Mouse (Mus musculus): ENCODE data around the gene Obscn.

DNA sequence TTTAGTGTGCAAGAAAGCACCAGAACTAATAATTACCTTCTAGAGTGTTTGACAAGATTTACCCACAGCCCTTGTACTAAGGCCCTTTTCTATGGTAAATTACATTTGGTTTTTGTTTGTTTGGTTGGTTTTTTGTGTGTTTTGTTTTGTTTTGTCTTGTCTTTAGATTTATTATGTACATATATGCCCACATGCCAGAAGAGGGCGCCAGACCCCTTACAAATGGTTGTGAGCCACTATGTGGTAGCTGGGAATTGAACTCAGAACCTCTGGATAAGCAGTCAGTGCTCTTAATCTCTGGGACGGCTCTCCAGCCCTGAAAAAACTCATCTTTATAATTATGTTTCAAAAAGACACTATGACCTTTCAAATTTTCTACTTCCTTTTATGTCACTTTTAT, 37.9 kb downstream of the Obscn start:
- no peak for TF ChIP-seq POLR2A (IDR thresholded peaks at IDR 0.05; ENCODE audit: insufficient read depth, low read depth, low read length)
- TF ChIP-seq CTCF (IDR thresholded peaks at IDR 0.05; ENCODE audit: insufficient read depth, low read depth, low read length) = no peak

Data from olfactory bulb, adult 2 months (tissue).